Mouse (Mus musculus): ENCODE results near the gene Hist1h2bb.

DNA sequence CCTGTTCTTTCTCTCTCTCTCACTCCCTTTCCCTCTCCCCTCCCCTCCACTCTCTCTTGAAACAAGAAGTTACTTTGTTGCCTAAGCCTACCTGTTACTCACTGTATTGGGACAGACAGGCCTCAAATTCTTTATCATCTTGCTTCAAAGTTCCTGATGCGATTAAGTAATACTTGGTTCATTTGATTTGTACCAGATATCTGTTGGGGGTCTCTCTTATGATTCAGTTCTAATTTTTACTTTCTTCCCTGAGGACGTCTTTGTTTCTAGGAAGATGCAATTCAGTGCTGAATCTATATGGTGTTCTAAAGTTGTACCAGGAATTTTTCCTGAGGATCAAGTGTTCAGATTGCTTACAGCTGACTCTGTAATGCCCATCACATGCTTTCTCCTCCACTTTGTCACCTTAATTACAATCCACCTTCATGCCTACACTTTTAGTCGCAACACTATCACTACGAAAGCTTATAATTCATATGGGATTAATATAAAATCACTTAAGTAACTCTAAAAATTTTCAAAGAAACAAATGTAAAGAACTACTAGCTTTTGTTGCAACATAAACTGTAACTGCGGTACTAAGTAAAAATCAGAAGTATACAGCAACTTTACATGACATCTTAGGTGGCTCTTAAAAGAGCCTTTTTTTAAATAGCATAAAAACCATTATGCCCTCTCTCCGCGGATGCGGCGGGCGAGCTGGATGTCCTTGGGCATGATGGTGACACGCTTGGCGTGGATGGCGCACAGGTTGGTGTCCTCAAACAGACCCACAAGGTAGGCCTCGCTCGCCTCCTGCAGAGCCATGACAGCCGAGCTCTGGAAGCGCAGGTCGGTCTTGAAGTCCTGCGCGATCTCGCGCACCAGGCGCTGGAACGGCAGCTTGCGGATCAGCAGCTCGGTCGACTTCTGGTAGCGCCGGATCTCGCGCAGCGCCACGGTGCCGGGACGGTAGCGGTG lies 1.8 kb upstream of the Hist1h2bb start:
- TF ChIP-seq CTCF (IDR thresholded peaks at IDR 0.05; ENCODE audit: low read depth, low read length) = no peak
- no peak for TF ChIP-seq POLR2A (IDR thresholded peaks at IDR 0.05; ENCODE audit: insufficient read depth, low read length)
- no peak for TF ChIP-seq EP300 (IDR thresholded peaks at IDR 0.05; ENCODE audit: insufficient read depth, low read depth, low read length)

Measured in ES-Bruce4 (cell line).